Mouse (Mus musculus): Measurements from ENCODE around the gene 4930474N05Rik.

The 4930474N05Rik gene

DNA sequence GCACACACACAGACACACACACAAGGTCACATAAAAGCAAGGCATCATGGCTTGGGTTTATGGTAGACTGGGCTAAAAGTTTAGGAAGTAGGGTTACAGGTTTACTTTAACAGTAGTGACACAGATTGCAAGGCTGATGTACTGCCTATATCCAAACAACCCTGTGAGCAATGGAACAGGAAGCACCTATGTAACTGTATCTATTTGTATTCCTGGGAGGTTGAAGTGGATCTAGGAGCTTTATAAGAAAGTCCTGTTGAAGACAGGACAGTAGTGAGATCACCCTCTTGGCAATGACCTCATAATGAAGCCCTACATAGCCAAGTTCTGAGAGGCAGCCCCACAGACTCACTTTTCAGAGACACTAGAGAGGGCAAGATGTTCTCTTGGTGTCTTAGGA lies at the start of gene 4930474N05Rik:
Gene 4930474N05Rik, plus strand, starts transcription at position 301 of the 400 bp plus-strand sequence.
- DNase-seq, result no peak

DNA sequence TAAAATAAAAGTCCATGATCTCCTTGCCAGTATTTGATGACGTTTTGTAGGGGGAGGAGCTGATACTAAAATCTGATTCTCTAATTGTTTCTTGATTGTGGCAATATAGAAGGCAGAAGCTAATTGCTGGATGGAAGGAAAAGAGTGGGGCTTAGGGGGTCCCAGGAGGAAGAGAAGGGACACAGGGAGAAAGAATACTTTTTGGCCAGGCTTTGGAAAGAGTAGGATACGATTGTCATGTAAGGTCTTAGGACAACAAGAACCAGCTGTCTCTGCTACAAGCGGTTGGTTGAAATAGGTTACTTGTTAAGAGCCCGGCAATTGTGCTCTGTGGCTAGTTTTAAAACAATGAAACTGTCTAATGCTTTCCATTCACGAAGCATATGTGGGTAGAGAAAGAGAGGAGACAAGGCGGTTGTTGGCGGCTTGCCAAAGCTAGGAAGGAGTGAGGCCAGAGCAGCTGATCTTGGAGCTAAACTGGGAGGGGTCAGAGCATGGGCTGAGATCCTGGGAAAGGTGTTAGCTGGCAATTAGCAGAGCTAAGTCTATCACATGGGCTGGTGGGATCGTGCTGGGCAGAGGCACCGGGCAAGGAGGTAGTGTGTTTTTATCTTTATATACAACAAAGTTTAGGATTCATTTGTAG lies 45.8 kb upstream of the 4930474N05Rik start:
- DNase-seq, result peak; percentile 48

DNA sequence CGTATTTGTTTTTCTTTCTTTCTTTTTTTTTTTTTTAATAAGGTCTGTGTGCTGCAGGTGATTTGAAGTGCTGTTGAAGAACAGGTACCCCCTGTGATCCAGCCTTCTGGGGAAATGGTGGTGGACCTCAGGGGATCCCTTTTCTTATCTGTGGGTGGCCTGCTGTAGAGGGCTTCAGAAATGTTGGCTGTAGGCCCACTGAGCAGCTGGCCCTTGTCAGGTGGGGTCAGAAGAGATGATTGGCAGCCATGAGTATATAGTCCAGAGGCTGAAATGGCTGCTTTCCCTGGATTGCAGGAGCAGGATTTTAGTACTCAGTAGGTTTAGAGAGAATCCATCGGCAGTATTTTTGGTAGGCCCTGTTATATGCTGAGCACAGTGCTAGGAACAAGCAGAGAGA lies 41.4 kb upstream of the 4930474N05Rik start:
- DNase-seq, result no peak

DNA sequence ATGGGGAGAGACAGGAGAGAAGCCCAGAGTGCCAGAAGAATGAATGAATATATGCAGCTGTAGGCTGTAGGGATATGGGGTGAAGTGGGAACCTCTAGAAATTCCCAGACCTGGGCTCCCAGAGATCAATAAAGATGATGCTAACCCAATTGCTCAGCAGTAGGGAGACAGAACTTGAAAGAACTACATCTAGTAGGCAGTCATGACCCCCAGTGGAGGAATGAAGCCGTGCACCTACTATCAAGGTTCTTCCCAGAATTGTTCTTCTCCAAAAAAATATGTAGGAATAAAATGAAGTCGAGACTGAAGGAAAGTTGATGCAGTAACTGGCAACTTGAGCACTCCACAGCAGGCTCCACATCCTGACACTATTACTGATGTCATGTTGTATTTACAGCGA lies 3.8 kb downstream of the 4930474N05Rik start:
- DNase-seq, result no peak

DNA sequence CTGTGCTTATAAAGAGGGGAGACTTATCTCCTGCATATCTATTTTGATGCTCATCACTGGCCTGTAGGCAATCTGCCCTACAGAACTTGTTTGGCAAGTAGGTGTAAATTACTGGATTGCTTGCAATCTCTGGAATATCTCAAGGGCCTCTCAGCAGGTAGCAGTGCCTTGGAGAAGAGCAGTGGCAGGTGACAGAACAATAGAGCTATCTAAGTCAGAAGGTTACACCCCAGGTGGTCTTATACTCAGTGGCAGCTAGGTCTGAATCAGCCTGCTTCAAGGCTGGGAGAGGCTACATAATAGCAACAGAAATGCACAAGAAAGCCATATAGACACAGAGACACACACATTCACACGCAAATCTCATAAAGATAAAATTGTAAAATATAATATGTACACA lies 4.9 kb downstream of the 4930474N05Rik start:
- no peak for DNase-seq

DNA sequence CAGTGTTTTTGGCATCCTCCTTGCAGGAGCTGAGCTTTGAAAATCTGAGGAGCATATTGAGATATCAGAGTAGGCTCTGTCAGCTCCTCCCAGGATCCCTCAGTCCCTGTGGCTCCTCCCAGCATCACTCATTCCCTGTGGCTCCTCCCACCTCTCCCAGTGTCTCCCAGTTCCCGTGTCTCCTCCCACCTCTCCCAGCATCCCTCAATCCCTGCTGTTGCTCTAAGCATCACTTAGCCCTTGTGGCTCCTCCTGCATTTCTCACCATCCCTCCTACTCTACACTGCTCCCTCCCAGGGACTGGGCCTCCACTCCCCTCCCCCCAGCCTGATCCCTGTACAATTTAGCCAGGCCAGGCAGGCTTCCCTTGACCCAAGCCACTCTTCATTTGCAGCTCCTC lies 6.0 kb downstream of the 4930474N05Rik start:
- DNase-seq, result no peak

DNA sequence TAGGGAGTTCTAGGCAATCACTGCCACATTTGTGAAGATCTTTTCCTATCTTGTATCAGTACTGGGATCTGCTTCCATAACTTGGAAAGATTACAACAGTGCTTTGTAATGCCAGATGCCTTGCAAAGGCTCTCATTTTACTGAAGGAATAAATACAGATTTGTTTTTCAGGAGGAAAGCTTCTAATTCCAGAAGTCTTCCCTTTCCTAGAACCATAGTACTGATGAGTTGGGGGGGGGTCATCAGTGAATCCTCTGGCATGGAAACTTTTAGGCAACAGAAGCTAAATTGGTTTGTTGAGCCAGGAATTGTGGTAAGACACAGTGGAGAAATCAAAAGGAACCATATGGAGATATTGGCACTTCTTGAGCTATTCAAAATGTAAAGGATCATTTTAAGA lies 19.8 kb downstream of the 4930474N05Rik start:
- DNase-seq, result no peak

DNA sequence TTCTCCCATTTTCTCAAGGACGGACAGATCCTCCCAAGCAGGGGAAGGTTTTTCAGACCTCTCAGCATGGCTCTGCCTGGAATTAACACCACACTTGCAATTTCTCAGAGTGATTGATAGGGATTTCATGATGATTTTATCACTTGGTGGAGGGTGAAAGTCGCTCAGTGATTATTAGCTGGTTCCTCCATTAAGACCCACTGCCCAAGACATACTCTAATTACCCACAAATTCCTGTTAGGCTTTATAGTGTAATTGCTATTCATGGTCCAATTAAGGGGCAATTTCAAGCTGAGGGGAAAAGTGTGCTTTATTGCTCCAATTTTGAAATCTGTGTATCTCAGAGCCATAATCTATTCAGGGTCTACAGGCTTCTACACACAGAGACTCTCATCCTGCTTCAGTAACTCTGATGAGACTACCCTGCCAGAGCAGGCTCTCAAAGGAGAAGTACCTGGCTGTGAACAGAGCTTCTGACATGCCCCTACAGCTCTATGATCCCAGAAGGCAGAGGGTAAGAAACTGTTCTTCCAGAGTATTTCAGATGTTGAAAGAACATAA lies 29.1 kb downstream of the 4930474N05Rik start:
- no peak for DNase-seq

DNA sequence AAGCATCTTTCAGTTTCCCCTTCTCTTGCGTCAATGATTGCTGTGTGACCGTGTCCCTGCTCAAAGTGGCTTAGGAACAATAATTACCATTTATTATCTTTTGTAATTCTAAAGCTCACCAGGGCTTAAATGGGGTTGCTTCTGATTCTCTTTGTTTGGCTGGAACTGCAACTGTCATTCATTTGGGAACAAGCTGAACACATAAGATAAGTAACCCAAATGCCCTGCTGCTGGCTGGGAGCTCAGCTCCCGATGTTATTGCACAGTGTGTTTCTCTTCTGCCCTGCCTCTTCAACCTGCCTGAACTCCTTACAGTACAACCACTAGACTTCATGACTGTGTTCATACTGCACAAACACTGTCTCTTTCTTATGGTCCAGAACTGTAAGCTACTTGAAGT lies 41.0 kb downstream of the 4930474N05Rik start:
- DNase-seq, result no peak

DNA sequence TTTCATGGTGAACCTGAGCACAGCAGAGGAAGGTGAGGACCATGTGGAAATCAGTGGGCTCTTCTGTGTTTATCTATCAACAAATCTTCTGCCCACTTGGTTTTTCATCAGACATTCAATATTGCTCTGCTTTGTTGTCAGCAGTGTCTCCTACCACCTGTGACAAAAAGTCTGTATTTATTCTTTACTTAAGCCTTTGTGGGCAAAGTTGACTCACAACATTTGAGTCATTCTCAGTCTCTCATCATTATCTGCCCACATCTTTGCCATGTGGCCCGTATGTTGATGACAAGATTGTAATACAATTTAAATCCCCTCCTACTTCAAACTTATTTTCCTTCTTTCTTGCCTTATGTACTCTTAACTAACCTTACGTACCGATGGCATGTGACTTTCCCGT lies 43.0 kb downstream of the 4930474N05Rik start:
- DNase-seq, result no peak

DNA sequence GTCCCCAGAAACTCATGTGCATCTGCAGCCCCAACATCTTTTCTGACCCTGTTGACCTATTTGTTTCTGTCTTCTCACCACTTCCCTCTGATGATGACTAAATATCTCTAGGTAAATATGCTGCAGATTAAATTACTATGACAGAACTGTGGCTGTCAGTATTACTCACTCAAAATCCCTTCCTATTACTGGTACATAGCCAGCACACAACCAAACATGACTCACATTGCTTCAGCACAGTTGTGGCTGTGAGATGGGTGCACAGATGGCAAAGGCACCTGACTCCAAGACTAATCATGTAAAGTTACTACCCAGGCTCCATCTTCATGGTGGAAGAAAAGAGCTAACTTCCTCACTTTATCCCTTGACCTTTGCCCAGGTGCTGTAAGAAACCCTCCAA lies 50.5 kb downstream of the 4930474N05Rik start:
- DNase-seq, result no peak

Data from right cerebral cortex, postnatal 14 days (tissue).